Mouse (Mus musculus): Measurements from ENCODE around the gene Ube2d2b. TPM values are rescaled to one million over a fixed set of nuclear protein-coding genes. Genes with fewer than 3 reads are reported as not detected.

Gene Ube2d2b
- polyA plus RNA-seq, 3 experiments from 2014 or later = not detected

- ATAC-seq = peak; percentile 52
These were observed 29.1 kb downstream of the Ube2d2b start for GRCm38 (mm10) chr5:107858963-107859362.

- no peak for ATAC-seq
These were observed 34.1 kb downstream of the Ube2d2b start for GRCm38 (mm10) chr5:107863971-107864370.

GRCm38 (mm10) chr5:107866127-107867126 lies 36.5 kb downstream of the Ube2d2b start:
- ATAC-seq = no peak

GRCm38 (mm10) chr5:107867970-107868904 lies 38.3 kb downstream of the Ube2d2b start:
- ATAC-seq = peak; percentile 75

- peak; percentile 53 for ATAC-seq
These were observed 39.1 kb downstream of the Ube2d2b start for GRCm38 (mm10) chr5:107868905-107869424.

- no peak for ATAC-seq
These were observed 39.8 kb downstream of the Ube2d2b start for GRCm38 (mm10) chr5:107869701-107870100.

GRCm38 (mm10) chr5:107873330-107873729 lies 43.4 kb downstream of the Ube2d2b start:
- no peak for ATAC-seq

- no peak for ATAC-seq
These were observed 44.0 kb downstream of the Ube2d2b start for GRCm38 (mm10) chr5:107873886-107874302.

GRCm38 (mm10) chr5:107874561-107875260 lies 44.8 kb downstream of the Ube2d2b start, which contains the start of gene Evi5:
TSS of gene Evi5 (minus strand) at chr5:107875107.
- ATAC-seq = no peak

- ATAC-seq = no peak
These were observed 45.3 kb downstream of the Ube2d2b start for GRCm38 (mm10) chr5:107875261-107875611.

GRCm38 (mm10) chr5:107877053-107877452 lies 47.2 kb downstream of the Ube2d2b start:
- ATAC-seq = no peak

- no peak for ATAC-seq
These were observed 50.8 kb downstream of the Ube2d2b start for GRCm38 (mm10) chr5:107880710-107881109.

Other genes with a start within 250 kb of the Ube2d2b start
- 10 to 100 TPM; 36.2 to 42.6 (median 42.6) TPM for gene Rpap2, start 232.7 kb upstream of the Ube2d2b start, polyA plus RNA-seq (2017; shearing (Covaris generic))
- gene Glmn, start 232.2 kb upstream of the Ube2d2b start, polyA plus RNA-seq (2017; shearing (Covaris generic)) = 10 to 100 TPM; 25.3 to 34.8 (median 29.2) TPM
- 1 to 10 TPM; 2.0 to 7.4 (median 5.5) TPM for gene Gfi1, start 104.1 kb upstream of the Ube2d2b start, polyA plus RNA-seq (2017; shearing (Covaris generic))
- 1 to 10 TPM in 2 of 3 experiments, under 1 TPM in 1; 0.57 to 1.3 (median 1.3) TPM for gene Evi5, start 45.0 kb downstream of the Ube2d2b start, polyA plus RNA-seq (2017; shearing (Covaris generic))
- gene Rpl5, start 70.4 kb downstream of the Ube2d2b start, polyA plus RNA-seq (2017; shearing (Covaris generic)) = 100 to 1,000 TPM in 1 of 3 experiments, 10 to 100 TPM in 2; 47.1 to 105 (median 92.6) TPM
- gene Fam69a, start 157.0 kb downstream of the Ube2d2b start, polyA plus RNA-seq (2017; shearing (Covaris generic)) = 10 to 100 TPM; 68.5 to 100.0 (median 78.8) TPM
- gene Mtf2, start 235.6 kb downstream of the Ube2d2b start, polyA plus RNA-seq (2017; shearing (Covaris generic)) = 10 to 100 TPM; 43.0 to 54.6 (median 53.2) TPM

Measured in inflammation-experienced regulatory T-cells, adult 6 months (primary cell).